In the genomic region with DNA sequence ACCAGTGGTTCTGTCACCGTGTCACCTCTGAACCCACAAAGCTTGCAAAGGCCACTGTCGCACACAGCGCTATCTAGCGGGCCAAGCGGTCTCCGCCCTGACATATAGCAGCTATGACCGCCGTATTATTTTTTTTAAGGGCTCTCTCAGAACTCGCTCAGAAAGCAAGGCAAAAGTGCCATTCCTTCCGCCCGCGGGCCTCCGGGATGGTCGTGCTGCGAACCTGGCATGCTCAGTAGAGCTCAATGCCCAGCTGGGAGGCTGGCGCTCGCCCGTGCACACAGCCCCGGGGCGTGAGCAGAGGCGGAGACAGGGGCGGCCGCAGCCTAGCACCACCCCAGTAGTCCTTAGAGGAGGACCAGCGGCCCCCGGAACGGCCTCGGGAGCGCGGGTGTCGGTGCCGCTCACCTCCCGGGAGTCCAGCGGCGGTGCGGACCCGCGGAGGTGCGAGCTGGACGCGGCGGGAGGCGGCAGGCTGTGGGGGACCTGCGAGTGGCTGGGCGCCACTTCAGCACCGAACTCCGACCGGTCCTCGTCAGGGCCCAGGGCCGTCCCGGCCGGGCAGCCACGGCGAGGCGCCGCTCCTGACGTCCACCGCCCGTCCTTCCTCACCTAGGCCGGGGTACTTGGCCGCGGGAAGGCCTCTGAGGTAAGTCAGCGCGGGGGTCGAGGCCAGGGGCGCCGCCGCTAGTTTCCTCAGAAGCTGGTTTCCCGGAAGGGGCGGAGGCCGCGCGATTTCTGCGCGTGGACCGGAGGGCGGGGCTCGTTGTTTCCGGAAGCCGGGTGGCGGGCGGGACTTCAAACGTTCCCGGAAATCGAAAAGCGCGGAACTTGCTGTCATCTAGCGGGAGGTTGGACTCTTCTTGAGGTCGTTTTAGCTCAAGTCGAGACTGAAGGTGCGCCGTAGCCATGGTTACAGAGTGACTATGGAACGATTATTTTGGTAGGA, we compare ENCODE assay signal across 8 mouse cellular contexts. TPM values are rescaled to one million over a fixed set of nuclear protein-coding genes. Genes with fewer than 3 reads are reported as not detected.
DNase-seq lines count a peak whose midpoint lies in the region; ATAC-seq and TF ChIP-seq lines count a peak whose summit lies in the region.

A gene (plus strand): TSS at position 306 of the 949 bp plus-strand sequence.
A gene (minus strand): TSS at position 737 of the 949 bp plus-strand sequence.

- H3K27ac ChIP-seq in gastrocnemius, adult 2 months: peak within 1 kb of the TSS; percentile 97
- H3K27ac ChIP-seq in hindbrain, postnatal 0 days: peak within 1 kb of the TSS; percentile 89
- peak within 1 kb of the TSS; percentile 93 for H3K27ac ChIP-seq in left cerebral cortex, adult 2 months

- peaks cover 3% of the 10 kb centered on the region for H3K4me1 ChIP-seq in hindbrain, postnatal 0 days (ENCODE audit: insufficient read depth, low read length)

- intact Hi-C loops in gastrocnemius, adult 2 months (cut with DNase I): no loop called here
- intact Hi-C loops in left cerebral cortex, adult 2 months (cut with DNase I): no loop called here

- H3K9me3 ChIP-seq in hindbrain, postnatal 0 days (ENCODE audit: low read length): no peaks in the 10 kb centered on the region

- H3K27me3 ChIP-seq in hindbrain, postnatal 0 days (ENCODE audit: insufficient read depth, low read length): no peaks in the 10 kb centered on the region

- peak; percentile 95 for DNase-seq in ZHBTc4 (ENCODE audit: low read depth, low spot score)
- peak; percentile 92 for DNase-seq in gastrocnemius, adult 2 months
- DNase-seq in hindbrain, postnatal 0 days (ENCODE audit: low spot score): peak; percentile 96
- peak; percentile 87 to 89 for DNase-seq in left cerebral cortex, adult 2 months (ENCODE audit: extremely low spot score in 1 of 2, low spot score in 2 of 2)
- DNase-seq in right cerebral cortex, adult 2 months (ENCODE audit: low spot score in 2 of 2): peak; percentile 87 to 90
- DNase-seq in urinary bladder, postnatal 14 days (ENCODE audit: low spot score): peak; percentile 91

- peak within 1 kb of the TSS; percentile 69 for H3K9ac ChIP-seq in hindbrain, postnatal 0 days (replicated peaks; ENCODE audit: low read length)

- TF ChIP-seq CTCF in gastrocnemius, adult 2 months (IDR thresholded peaks at IDR 0.05): peak; percentile 54
- TF ChIP-seq CTCF in hindbrain, postnatal 0 days (IDR thresholded peaks at IDR 0.05; ENCODE audit: low read depth): peak; percentile 66
- TF ChIP-seq CTCF in left cerebral cortex, adult 2 months (IDR thresholded peaks at IDR 0.05): peak; percentile 34

- H3K4me3 ChIP-seq in gastrocnemius, adult 2 months: peak within 1 kb of the TSS; percentile 85
- H3K4me3 ChIP-seq in hindbrain, postnatal 0 days (ENCODE audit: low read length): peak within 1 kb of the TSS; percentile 73
- peak within 1 kb of the TSS; percentile 89 for H3K4me3 ChIP-seq in left cerebral cortex, adult 2 months

- ATAC-seq in common myeloid progenitor, adult 5-6 weeks (replicated peaks; ENCODE audit: low read depth, poor library complexity, severe bottlenecking): peak; percentile 87
- ATAC-seq in hindbrain, postnatal 0 days: peak; percentile 97
- ATAC-seq in megakaryocyte, adult 5-6 weeks (ENCODE audit: poor library complexity, severe bottlenecking): peak; percentile 86

- peak within 1 kb of the TSS; percentile 91 for H3K4me2 ChIP-seq in hindbrain, postnatal 0 days (ENCODE audit: low read depth, low read length)

- no peaks in the 10 kb centered on the region for H3K36me3 ChIP-seq in hindbrain, postnatal 0 days (ENCODE audit: insufficient read depth, low read length)

- under 1% methylated on average over 90 of the region's 92 CpGs for WGBS in hindbrain, postnatal 0 days

RNA-seq across cellular contexts. Expression of the first gene that starts in this region (rescaled TPM):
- total RNA-seq in common myeloid progenitor, adult 5-6 weeks (2017): 43.0 and 47.0 TPM in 2 replicates
- 1 to 10 TPM; 3.6 to 4.1 TPM for total RNA-seq in gastrocnemius, adult 2 months (2021)
- 6.4 and 7.8 TPM in 2 replicates for total RNA-seq in hindbrain, postnatal 0 days (2014; rRNA removed)
- polyA plus RNA-seq in hindbrain, postnatal 0 days (2015; fragmentation: Nextera tagmentation; extraction: Ambion mirVana): 4.5 and 4.8 TPM in 2 replicates
- total RNA-seq in left cerebral cortex, adult 2 months (2021): 1 to 10 TPM; 5.8 to 6.9 TPM
- total RNA-seq in megakaryocyte, adult 5-6 weeks (2015): 45.6 and 50.8 TPM in 2 replicates
- total RNA-seq in megakaryocyte, adult 5-6 weeks (2017): 56.9 and 57.3 TPM in 2 replicates

RNA-seq across cellular contexts. Expression of the second gene that starts in this region (rescaled TPM):
- total RNA-seq in common myeloid progenitor, adult 5-6 weeks (2017): 15.1 and 16.4 TPM in 2 replicates
- total RNA-seq in gastrocnemius, adult 2 months (2021): 100 to 1,000 TPM in 1 of 2 experiments, 10 to 100 TPM in 1; 93.9 to 299 TPM
- 45.1 and 60.8 TPM in 2 replicates for total RNA-seq in hindbrain, postnatal 0 days (2014; rRNA removed)
- 50.7 and 52.1 TPM in 2 replicates for polyA plus RNA-seq in hindbrain, postnatal 0 days (2015; fragmentation: Nextera tagmentation; extraction: Ambion mirVana)
- 10 to 100 TPM; 31.9 to 37.3 TPM for total RNA-seq in left cerebral cortex, adult 2 months (2021)
- 16.8 and 17.8 TPM in 2 replicates for total RNA-seq in megakaryocyte, adult 5-6 weeks (2015)
- total RNA-seq in megakaryocyte, adult 5-6 weeks (2017): 19.6 and 19.8 TPM in 2 replicates

Comparison
In these comparisons a context has a peak if more than half of its experiments do, and no peak if none do; other contexts are left out.
1. Peak in every context shown above with its lines: DNase-seq, ATAC-seq, H3K4me3 ChIP-seq and H3K27ac ChIP-seq.